Mouse (Mus musculus): ENCODE results near the gene Syt6. TPM values are rescaled to one million over a fixed set of nuclear protein-coding genes. Genes with fewer than 3 reads are reported as not detected.
"Not testable (repeated sequence)": the region's sequence is repeated elsewhere in the genome, so short reads cannot be mapped to it uniquely, and the experiment has no call there.

Gene Syt6
- total and polyA plus RNA-seq, 2 experiments from 2014 or later = 21.0 to 44.2 TPM

GRCm38 (mm10) chr3:103641301-103641700 lies 66.3 kb downstream of the Syt6 start:
- Histone ChIP-seq H3K9ac (no peak overlapping the region), H3K4me3 (ENCODE audit: low read depth, low read length) (no peak overlapping the region), H3K27me3 (ENCODE audit: insufficient read depth, low read length) (no peaks in the 10 kb centered on the region), H3K36me3 (ENCODE audit: insufficient read depth) (no peaks in the 10 kb centered on the region), H3K4me1 (ENCODE audit: insufficient read depth) (no peaks in the 10 kb centered on the region), H3K9me3 (ENCODE audit: low read length) (no peaks in the 10 kb centered on the region), H3K27ac (ENCODE audit: low read depth, low read length) (peak overlapping the region; percentile 40), H3K4me2 (ENCODE audit: low read depth) (no peak overlapping the region)
- peak; percentile 38 for DNase-seq
- ATAC-seq = peak; percentile 87
- 47% methylated on average over 7 of the region's 7 CpGs for WGBS
- no peak for TF ChIP-seq CTCF (IDR thresholded peaks at IDR 0.05; ENCODE audit: low read depth)

GRCm38 (mm10) chr3:103645968-103646367 lies 70.9 kb downstream of the Syt6 start, which contains the start of gene Atg4a-ps:
TSS of gene Atg4a-ps (minus strand) at chr3:103646068.
- not testable (repeated sequence) for H3K4me3 ChIP-seq (ENCODE audit: low read depth, low read length); H3K27ac ChIP-seq (ENCODE audit: low read depth, low read length); H3K9me3 ChIP-seq (ENCODE audit: low read length); H3K9ac ChIP-seq; H3K4me1 ChIP-seq (ENCODE audit: insufficient read depth); DNase-seq; H3K4me2 ChIP-seq (ENCODE audit: low read depth); H3K36me3 ChIP-seq (ENCODE audit: insufficient read depth); H3K27me3 ChIP-seq (ENCODE audit: insufficient read depth, low read length); ATAC-seq
- WGBS = 82% methylated on average over 2 of the region's 2 CpGs

- Histone ChIP-seq H3K4me3 (ENCODE audit: low read depth, low read length) (no peak overlapping the region), H3K4me2 (ENCODE audit: low read depth) (no peak overlapping the region), H3K9me3 (ENCODE audit: low read length) (no peaks in the 10 kb centered on the region), H3K27ac (ENCODE audit: low read depth, low read length) (no peak overlapping the region), H3K4me1 (ENCODE audit: insufficient read depth) (no peaks in the 10 kb centered on the region), H3K27me3 (ENCODE audit: insufficient read depth, low read length) (no peaks in the 10 kb centered on the region), H3K9ac (no peak overlapping the region), H3K36me3 (ENCODE audit: insufficient read depth) (no peaks in the 10 kb centered on the region)
- no peak for ATAC-seq
- no peak for DNase-seq
- no peak for TF ChIP-seq CTCF (IDR thresholded peaks at IDR 0.05; ENCODE audit: low read depth)
- 85% methylated on average over 11 of the region's 11 CpGs for WGBS
Measured at GRCm38 (mm10) chr3:103647164-103647867, 72.3 kb downstream of the Syt6 start.

GRCm38 (mm10) chr3:103648486-103648885 lies 73.5 kb downstream of the Syt6 start:
- no peaks in the 10 kb centered on the region for H3K27me3 ChIP-seq (ENCODE audit: insufficient read depth, low read length)
- no peaks in the 10 kb centered on the region for H3K4me1 ChIP-seq (ENCODE audit: insufficient read depth)
- WGBS = 88% methylated on average over 4 of the region's 4 CpGs
- no peak for ATAC-seq
- H3K4me3 ChIP-seq (ENCODE audit: low read depth, low read length) = no peak overlapping the region
- H3K27ac ChIP-seq (ENCODE audit: low read depth, low read length) = no peak overlapping the region
- no peaks in the 10 kb centered on the region for H3K9me3 ChIP-seq (ENCODE audit: low read length)
- H3K9ac ChIP-seq = no peak overlapping the region
- TF ChIP-seq CTCF (IDR thresholded peaks at IDR 0.05; ENCODE audit: low read depth) = no peak
- no peak overlapping the region for H3K4me2 ChIP-seq (ENCODE audit: low read depth)
- no peak for DNase-seq
- H3K36me3 ChIP-seq (ENCODE audit: insufficient read depth) = no peaks in the 10 kb centered on the region

- 69% methylated on average over 6 of the region's 6 CpGs for WGBS
- TF ChIP-seq CTCF (IDR thresholded peaks at IDR 0.05; ENCODE audit: low read depth) = no peak
- no peak overlapping the region for H3K4me2 ChIP-seq (ENCODE audit: low read depth)
- H3K9ac ChIP-seq = no peak overlapping the region
- DNase-seq = no peak
- H3K4me1 ChIP-seq (ENCODE audit: insufficient read depth) = no peaks in the 10 kb centered on the region
- H3K4me3 ChIP-seq (ENCODE audit: low read depth, low read length) = no peak overlapping the region
- H3K27ac ChIP-seq (ENCODE audit: low read depth, low read length) = no peak overlapping the region
- no peaks in the 10 kb centered on the region for H3K27me3 ChIP-seq (ENCODE audit: insufficient read depth, low read length)
- no peaks in the 10 kb centered on the region for H3K36me3 ChIP-seq (ENCODE audit: insufficient read depth)
- no peak for ATAC-seq
- no peaks in the 10 kb centered on the region for H3K9me3 ChIP-seq (ENCODE audit: low read length)
Measured at GRCm38 (mm10) chr3:103649716-103650115, 74.7 kb downstream of the Syt6 start.

- no peak overlapping the region for H3K4me2 ChIP-seq (ENCODE audit: low read depth)
- WGBS = 15% methylated on average over 1 of the region's 1 CpGs
- no peaks in the 10 kb centered on the region for H3K9me3 ChIP-seq (ENCODE audit: low read length)
- no peaks in the 10 kb centered on the region for H3K36me3 ChIP-seq (ENCODE audit: insufficient read depth)
- H3K9ac ChIP-seq = no peak overlapping the region
- H3K4me1 ChIP-seq (ENCODE audit: insufficient read depth) = no peaks in the 10 kb centered on the region
- no peak for DNase-seq
- no peak overlapping the region for H3K27ac ChIP-seq (ENCODE audit: low read depth, low read length)
- TF ChIP-seq CTCF (IDR thresholded peaks at IDR 0.05; ENCODE audit: low read depth) = no peak
- H3K4me3 ChIP-seq (ENCODE audit: low read depth, low read length) = no peak overlapping the region
- no peaks in the 10 kb centered on the region for H3K27me3 ChIP-seq (ENCODE audit: insufficient read depth, low read length)
- ATAC-seq = no peak
Measured at GRCm38 (mm10) chr3:103650406-103650805, 75.4 kb downstream of the Syt6 start.

- no peak for ATAC-seq
- no peaks in the 10 kb centered on the region for H3K9me3 ChIP-seq (ENCODE audit: low read length)
- no peak for DNase-seq
- TF ChIP-seq CTCF (IDR thresholded peaks at IDR 0.05; ENCODE audit: low read depth) = no peak
- H3K9ac ChIP-seq = no peak overlapping the region
- H3K27ac ChIP-seq (ENCODE audit: low read depth, low read length) = no peak overlapping the region
- no peaks in the 10 kb centered on the region for H3K27me3 ChIP-seq (ENCODE audit: insufficient read depth, low read length)
- no peaks in the 10 kb centered on the region for H3K4me1 ChIP-seq (ENCODE audit: insufficient read depth)
- WGBS = 57% methylated on average over 2 of the region's 2 CpGs
- no peak overlapping the region for H3K4me3 ChIP-seq (ENCODE audit: low read depth, low read length)
- no peaks in the 10 kb centered on the region for H3K36me3 ChIP-seq (ENCODE audit: insufficient read depth)
- H3K4me2 ChIP-seq (ENCODE audit: low read depth) = no peak overlapping the region
Measured at GRCm38 (mm10) chr3:103660012-103660411, 85.0 kb downstream of the Syt6 start.

Data from forebrain, postnatal 0 days (tissue).